Mouse (Mus musculus): Measurements from ENCODE around the gene Capzb. TPM values are rescaled to one million over a fixed set of nuclear protein-coding genes. Genes with fewer than 3 reads are reported as not detected.
A peak's percentile ranks its signal among the peaks of the same experiment; 100 is the strongest.

Capzb gene
- polyA plus RNA-seq, 1 experiment from 2014 or later: 293 TPM

GRCm38 (mm10) chr4:139209130-139209840, 16.6 kb downstream of the Capzb start:
- 54% methylated on average over 5 of the region's 5 CpGs for WGBS
- Histone ChIP-seq H3K4me2 (ENCODE audit: low read depth, low read length) (no peak overlapping the region), H3K36me3 (ENCODE audit: control insufficient read depth, insufficient read depth, low read length) (peaks cover 7% of the 10 kb centered on the region; the same call in 1 of the 2 replicates), H3K27ac (replicated peaks; ENCODE audit: low read depth, low read length) (peak overlapping the region; percentile 71), H3K9me3 (ENCODE audit: control insufficient read depth, low read length) (no peaks in the 10 kb centered on the region), H3K4me3 (ENCODE audit: low read depth, low read length) (no peak overlapping the region), H3K4me1 (ENCODE audit: control insufficient read depth, insufficient read depth, low read length) (peaks cover 41% of the 10 kb centered on the region), H3K27me3 (replicated peaks; ENCODE audit: control insufficient read depth, insufficient read depth, low read length) (no peaks in the 10 kb centered on the region), H3K9ac (ENCODE audit: low read depth, low read length) (no peak overlapping the region)
- peak; percentile 7; the same call in 1 of the 2 replicates for ATAC-seq (ENCODE audit: low read depth)
- peak; percentile 46 for DNase-seq (ENCODE audit: low spot score)

DNA sequence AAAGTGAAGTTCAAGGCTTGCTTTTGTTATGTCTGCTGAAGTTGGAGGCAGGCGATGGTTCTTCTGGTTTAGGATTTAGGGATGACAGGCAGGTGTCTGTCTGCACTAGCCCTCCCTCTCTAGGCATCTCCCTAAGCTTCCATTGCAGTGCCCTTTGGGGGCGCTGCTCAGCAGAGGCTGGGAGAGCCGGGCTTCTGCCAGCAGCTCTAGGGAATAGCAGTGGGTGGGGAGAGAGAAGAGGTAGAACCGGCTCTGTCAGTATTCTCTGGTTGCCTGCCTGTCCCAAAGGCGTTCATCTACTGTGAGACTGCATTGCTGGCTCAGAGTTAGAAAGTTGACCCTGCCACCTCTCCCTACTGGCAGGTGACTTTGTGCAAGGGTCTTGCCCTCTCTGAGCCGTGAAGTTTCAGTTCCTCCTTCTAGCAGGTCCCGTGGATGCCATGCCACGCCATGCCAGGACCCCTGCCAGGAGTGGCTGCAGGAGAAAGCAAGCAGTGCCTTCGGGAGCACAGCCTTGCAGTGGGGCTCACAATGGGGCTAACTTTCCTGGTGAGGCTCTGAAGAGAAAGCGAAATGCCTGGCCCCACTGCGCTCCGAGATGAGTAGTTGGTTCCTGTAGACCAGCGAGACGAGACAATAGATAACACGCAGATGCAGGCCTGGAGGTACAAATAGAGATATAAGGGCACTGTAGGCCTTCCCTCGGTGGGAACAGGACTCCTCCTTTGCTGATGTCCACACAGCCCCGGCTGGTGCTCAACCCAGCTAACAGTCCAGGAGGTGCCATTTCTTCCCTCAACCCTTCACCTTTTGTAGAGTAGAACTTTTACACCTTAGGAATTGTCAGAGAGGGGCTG, 19.5 kb downstream of the Capzb start:
- DNase-seq (ENCODE audit: low spot score) (peak; percentile 85), ATAC-seq (ENCODE audit: low read depth) (peak; percentile 45; the same call in 1 of the 2 replicates)
- Histone ChIP-seq H3K27me3 (replicated peaks; ENCODE audit: control insufficient read depth, insufficient read depth, low read length) (no peaks in the 10 kb centered on the region), H3K4me3 (ENCODE audit: low read depth, low read length) (no peak overlapping the region), H3K4me1 (ENCODE audit: control insufficient read depth, insufficient read depth, low read length) (peaks cover 66% of the 10 kb centered on the region), H3K9me3 (ENCODE audit: control insufficient read depth, low read length) (no peaks in the 10 kb centered on the region), H3K36me3 (ENCODE audit: control insufficient read depth, insufficient read depth, low read length) (no peaks in the 10 kb centered on the region), H3K27ac (replicated peaks; ENCODE audit: low read depth, low read length) (peak overlapping the region; percentile 42; the same call in 1 of the 2 replicates), H3K4me2 (ENCODE audit: low read depth, low read length) (no peak overlapping the region), H3K9ac (ENCODE audit: low read depth, low read length) (no peak overlapping the region)
- 62% methylated on average over 17 of the region's 17 CpGs for WGBS

DNA sequence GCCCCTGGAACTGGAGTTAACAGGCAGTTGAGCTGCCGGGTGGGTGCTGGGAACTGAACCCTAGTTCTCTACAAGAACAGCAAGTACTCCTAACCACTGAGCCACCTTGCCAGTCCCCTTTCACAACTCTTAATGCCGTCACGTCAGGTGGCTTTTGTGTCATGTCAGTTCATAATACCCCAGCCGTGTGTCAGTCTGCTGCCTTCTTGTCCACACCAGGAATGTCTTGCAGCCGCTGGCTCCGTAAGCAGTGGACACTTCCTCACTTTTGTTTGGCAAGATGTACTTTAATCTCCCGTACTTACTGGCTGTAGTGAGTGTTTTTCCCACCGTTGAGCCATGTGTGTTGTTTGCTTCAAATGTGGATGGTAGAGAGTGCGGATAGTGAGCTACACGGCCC, 20.4 kb downstream of the Capzb start:
- Histone ChIP-seq H3K36me3 (ENCODE audit: control insufficient read depth, insufficient read depth, low read length) (no peaks in the 10 kb centered on the region), H3K9me3 (ENCODE audit: control insufficient read depth, low read length) (no peaks in the 10 kb centered on the region), H3K27ac (replicated peaks; ENCODE audit: low read depth, low read length) (peak overlapping the region; percentile 86; the same call in 1 of the 2 replicates), H3K9ac (ENCODE audit: low read depth, low read length) (no peak overlapping the region), H3K4me2 (ENCODE audit: low read depth, low read length) (peak overlapping the region; percentile 23; the same call in 1 of the 2 replicates), H3K4me1 (ENCODE audit: control insufficient read depth, insufficient read depth, low read length) (peaks cover 59% of the 10 kb centered on the region), H3K27me3 (replicated peaks; ENCODE audit: control insufficient read depth, insufficient read depth, low read length) (no peaks in the 10 kb centered on the region), H3K4me3 (ENCODE audit: low read depth, low read length) (no peak overlapping the region)
- DNase-seq (ENCODE audit: low spot score) (no peak), ATAC-seq (ENCODE audit: low read depth) (no peak)
- 75% methylated on average over 10 of the region's 10 CpGs for WGBS

DNA sequence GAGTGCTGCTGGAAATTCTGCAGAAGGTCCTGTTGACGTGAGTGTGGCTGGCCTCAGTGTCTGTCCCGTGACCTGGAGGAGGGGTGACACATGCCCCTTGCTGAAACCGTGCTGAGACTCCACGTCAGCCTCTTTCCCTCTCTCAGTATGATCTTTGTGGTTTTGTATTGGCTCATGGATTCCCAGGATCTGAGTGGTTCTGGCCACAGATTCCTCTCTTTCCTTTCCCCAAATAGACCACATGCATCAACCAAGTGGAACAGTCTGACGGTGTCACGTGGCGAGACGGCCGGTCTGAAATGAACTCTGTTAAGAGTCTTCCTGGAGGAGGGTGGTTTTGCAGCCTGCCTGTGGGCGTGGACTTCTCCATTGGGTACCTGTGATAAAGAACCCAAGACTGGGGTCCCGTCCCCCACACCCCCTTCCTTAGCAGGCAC, 21.3 kb downstream of the Capzb start:
- ATAC-seq (ENCODE audit: low read depth) (peak; percentile 51), DNase-seq (ENCODE audit: low spot score) (peak; percentile 78)
- Histone ChIP-seq H3K4me1 (ENCODE audit: control insufficient read depth, insufficient read depth, low read length) (peaks cover 50% of the 10 kb centered on the region), H3K36me3 (ENCODE audit: control insufficient read depth, insufficient read depth, low read length) (no peaks in the 10 kb centered on the region), H3K9me3 (ENCODE audit: control insufficient read depth, low read length) (no peaks in the 10 kb centered on the region), H3K9ac (ENCODE audit: low read depth, low read length) (no peak overlapping the region), H3K27ac (replicated peaks; ENCODE audit: low read depth, low read length) (peak overlapping the region; percentile 86), H3K4me3 (ENCODE audit: low read depth, low read length) (no peak overlapping the region), H3K27me3 (replicated peaks; ENCODE audit: control insufficient read depth, insufficient read depth, low read length) (no peaks in the 10 kb centered on the region), H3K4me2 (ENCODE audit: low read depth, low read length) (peak overlapping the region; percentile 23; the same call in 1 of the 2 replicates)
- 30% methylated on average over 11 of the region's 11 CpGs for WGBS

DNA sequence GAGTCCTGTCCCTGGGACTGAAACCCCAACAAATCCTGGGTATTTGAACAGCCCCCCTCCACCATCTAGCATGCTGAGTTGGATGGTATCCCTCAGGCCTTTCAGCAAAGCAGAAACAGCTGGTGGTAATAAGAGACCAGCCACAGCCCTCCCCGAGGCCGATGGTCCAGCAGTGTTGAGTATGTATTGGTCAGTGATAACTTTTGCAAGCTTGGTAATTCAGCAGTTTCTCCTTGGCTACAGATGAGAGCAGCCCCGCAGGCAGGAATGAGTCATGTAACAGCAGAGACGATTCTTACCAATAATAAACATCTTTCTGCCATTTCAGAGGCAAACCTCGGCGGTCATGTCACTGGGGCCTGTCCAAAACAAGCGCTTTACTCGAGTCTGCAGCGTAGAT, 23.9 kb downstream of the Capzb start:
- H3K36me3 ChIP-seq (ENCODE audit: control insufficient read depth, insufficient read depth, low read length): no peaks in the 10 kb centered on the region
- H3K4me2 ChIP-seq (ENCODE audit: low read depth, low read length): peak overlapping the region; percentile 23
- 31% methylated on average over 9 of the region's 9 CpGs for WGBS
- H3K27ac ChIP-seq (replicated peaks; ENCODE audit: low read depth, low read length): peak overlapping the region; percentile 75
- H3K27me3 ChIP-seq (replicated peaks; ENCODE audit: control insufficient read depth, insufficient read depth, low read length): no peaks in the 10 kb centered on the region
- H3K4me3 ChIP-seq (ENCODE audit: low read depth, low read length): no peak overlapping the region
- peak overlapping the region; percentile 40; the same call in 1 of the 2 replicates for H3K9ac ChIP-seq (ENCODE audit: low read depth, low read length)
- H3K4me1 ChIP-seq (ENCODE audit: control insufficient read depth, insufficient read depth, low read length): peaks cover 44% of the 10 kb centered on the region
- H3K9me3 ChIP-seq (ENCODE audit: control insufficient read depth, low read length): no peaks in the 10 kb centered on the region
- ATAC-seq (ENCODE audit: low read depth): peak; percentile 58
- DNase-seq (ENCODE audit: low spot score): peak; percentile 81

GRCm38 (mm10) chr4:139218539-139218938, 25.8 kb downstream of the Capzb start:
- no peak for ATAC-seq (ENCODE audit: low read depth)
- H3K4me1 ChIP-seq (ENCODE audit: control insufficient read depth, insufficient read depth, low read length): peaks cover 37% of the 10 kb centered on the region
- no peaks in the 10 kb centered on the region for H3K27me3 ChIP-seq (replicated peaks; ENCODE audit: control insufficient read depth, insufficient read depth, low read length)
- no peak overlapping the region for H3K27ac ChIP-seq (replicated peaks; ENCODE audit: low read depth, low read length)
- H3K9me3 ChIP-seq (ENCODE audit: control insufficient read depth, low read length): no peaks in the 10 kb centered on the region
- H3K9ac ChIP-seq (ENCODE audit: low read depth, low read length): no peak overlapping the region
- H3K36me3 ChIP-seq (ENCODE audit: control insufficient read depth, insufficient read depth, low read length): no peaks in the 10 kb centered on the region
- no peak overlapping the region for H3K4me2 ChIP-seq (ENCODE audit: low read depth, low read length)
- no peak overlapping the region for H3K4me3 ChIP-seq (ENCODE audit: low read depth, low read length)
- DNase-seq (ENCODE audit: low spot score): peak; percentile 21
- WGBS: 77% methylated on average over 3 of the region's 3 CpGs

DNA sequence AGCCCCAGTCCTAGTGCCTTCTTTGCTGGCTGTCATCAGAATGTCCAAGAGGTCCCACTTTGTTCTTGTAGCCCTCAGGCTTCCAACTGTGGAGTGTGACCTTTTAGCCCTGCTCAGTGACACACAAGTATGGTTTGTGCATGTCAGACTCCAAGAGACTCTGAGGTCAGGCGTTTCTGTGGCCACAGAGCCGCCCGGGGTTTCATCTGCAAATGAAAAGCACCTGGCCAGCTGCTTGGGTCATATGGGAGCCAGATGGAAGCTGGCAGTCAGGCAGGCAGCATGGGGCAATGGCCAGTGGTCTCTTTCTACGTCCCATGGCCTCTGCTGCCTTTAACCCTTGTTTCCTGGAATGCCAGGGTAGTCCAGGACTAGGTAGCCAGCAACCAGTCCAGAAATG, 27.0 kb downstream of the Capzb start:
- DNase-seq (ENCODE audit: low spot score): no peak
- H3K4me1 ChIP-seq (ENCODE audit: control insufficient read depth, insufficient read depth, low read length): peaks cover 26% of the 10 kb centered on the region
- WGBS: 30% methylated on average over 4 of the region's 4 CpGs
- no peak overlapping the region for H3K4me2 ChIP-seq (ENCODE audit: low read depth, low read length)
- no peaks in the 10 kb centered on the region for H3K27me3 ChIP-seq (replicated peaks; ENCODE audit: control insufficient read depth, insufficient read depth, low read length)
- H3K9me3 ChIP-seq (ENCODE audit: control insufficient read depth, low read length): no peaks in the 10 kb centered on the region
- no peak overlapping the region for H3K9ac ChIP-seq (ENCODE audit: low read depth, low read length)
- H3K36me3 ChIP-seq (ENCODE audit: control insufficient read depth, insufficient read depth, low read length): no peaks in the 10 kb centered on the region
- no peak overlapping the region for H3K27ac ChIP-seq (replicated peaks; ENCODE audit: low read depth, low read length)
- no peak for ATAC-seq (ENCODE audit: low read depth)
- no peak overlapping the region for H3K4me3 ChIP-seq (ENCODE audit: low read depth, low read length)

- ATAC-seq (ENCODE audit: low read depth): no peak
- no peak for DNase-seq (ENCODE audit: low spot score)
- no peak overlapping the region for H3K9ac ChIP-seq (ENCODE audit: low read depth, low read length)
- no peaks in the 10 kb centered on the region for H3K9me3 ChIP-seq (ENCODE audit: control insufficient read depth, low read length)
- H3K4me1 ChIP-seq (ENCODE audit: control insufficient read depth, insufficient read depth, low read length): peaks cover 14% of the 10 kb centered on the region
- no peak overlapping the region for H3K27ac ChIP-seq (replicated peaks; ENCODE audit: low read depth, low read length)
- H3K36me3 ChIP-seq (ENCODE audit: control insufficient read depth, insufficient read depth, low read length): peaks cover 5% of the 10 kb centered on the region; the same call in 1 of the 2 replicates
- no peak overlapping the region for H3K4me2 ChIP-seq (ENCODE audit: low read depth, low read length)
- H3K4me3 ChIP-seq (ENCODE audit: low read depth, low read length): no peak overlapping the region
- no peaks in the 10 kb centered on the region for H3K27me3 ChIP-seq (replicated peaks; ENCODE audit: control insufficient read depth, insufficient read depth, low read length)
- 92% methylated on average over 4 of the region's 4 CpGs for WGBS
These were observed 28.3 kb downstream of the Capzb start for GRCm38 (mm10) chr4:139220978-139221377.
